Mouse (Mus musculus): ENCODE measurements around the gene Macf1.

Gene Macf1

GRCm38 (mm10) chr4:123427900-123428684 lies 256.1 kb downstream of the Macf1 start:
- no peak for DNase-seq

GRCm38 (mm10) chr4:123427271-123427899 lies 256.8 kb downstream of the Macf1 start:
- DNase-seq, result no peak

GRCm38 (mm10) chr4:123426429-123427080 lies 257.6 kb downstream of the Macf1 start:
- no peak for DNase-seq

GRCm38 (mm10) chr4:123425672-123426272 lies 258.4 kb downstream of the Macf1 start:
- no peak for DNase-seq

GRCm38 (mm10) chr4:123424050-123424449 lies 260.1 kb downstream of the Macf1 start:
- no peak for DNase-seq

GRCm38 (mm10) chr4:123422828-123423227 lies 261.3 kb downstream of the Macf1 start:
- no peak for DNase-seq

- no peak for DNase-seq
These were observed 266.1 kb downstream of the Macf1 start for GRCm38 (mm10) chr4:123418032-123418431.

- DNase-seq, result no peak
These were observed 266.7 kb downstream of the Macf1 start for GRCm38 (mm10) chr4:123417478-123417877.

- no peak for DNase-seq
These were observed 267.3 kb downstream of the Macf1 start for GRCm38 (mm10) chr4:123416829-123417228.

GRCm38 (mm10) chr4:123415566-123415965 lies 268.6 kb downstream of the Macf1 start:
- DNase-seq, result no peak

GRCm38 (mm10) chr4:123413876-123414275 lies 270.3 kb downstream of the Macf1 start:
- DNase-seq, result no peak

- no peak for DNase-seq
These were observed 271.2 kb downstream of the Macf1 start for GRCm38 (mm10) chr4:123412981-123413380.

GRCm38 (mm10) chr4:123412528-123412878 lies 271.7 kb downstream of the Macf1 start:
- no peak for DNase-seq

- DNase-seq, result peak; percentile 87
These were observed 272.2 kb downstream of the Macf1 start for GRCm38 (mm10) chr4:123411732-123412527.

GRCm38 (mm10) chr4:123411006-123411731 lies 273.0 kb downstream of the Macf1 start:
- peak; percentile 43 for DNase-seq

- DNase-seq, result no peak
These were observed 274.4 kb downstream of the Macf1 start for GRCm38 (mm10) chr4:123409752-123410151.

- no peak for DNase-seq
These were observed 275.0 kb downstream of the Macf1 start for GRCm38 (mm10) chr4:123409034-123409692.

- DNase-seq, result no peak
These were observed 276.4 kb downstream of the Macf1 start for GRCm38 (mm10) chr4:123407792-123408191.

- DNase-seq, result no peak
These were observed 280.1 kb downstream of the Macf1 start for GRCm38 (mm10) chr4:123404056-123404455.

- DNase-seq, result no peak
These were observed 281.9 kb downstream of the Macf1 start for GRCm38 (mm10) chr4:123402244-123402643.

GRCm38 (mm10) chr4:123401265-123401664 lies 282.9 kb downstream of the Macf1 start:
- no peak for DNase-seq

Measured in thymus, postnatal 25 days (tissue).